Comparison of ENCODE assay signal across 18 mouse cellular contexts in the genomic region with DNA sequence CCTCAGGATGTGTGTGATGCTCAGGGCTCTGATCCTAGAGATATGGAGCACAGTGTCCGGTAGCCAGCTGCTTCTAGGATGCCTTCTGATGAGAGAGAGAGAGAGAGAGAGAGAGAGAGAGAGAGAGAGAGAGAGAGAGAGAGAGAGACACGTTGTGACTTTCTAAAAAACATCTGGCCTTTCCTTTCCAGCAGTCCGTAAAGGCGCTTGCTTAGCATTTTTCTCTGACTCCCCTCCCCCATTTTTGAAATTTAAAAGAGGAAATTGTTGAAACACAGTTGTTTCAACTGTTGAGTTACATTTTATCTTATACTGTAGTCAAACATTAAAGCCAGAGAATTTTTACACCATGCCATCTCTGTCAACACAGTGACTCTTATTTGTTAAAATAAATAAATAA.
"Had no signal": no experiment of that assay in that cellular context is flagged by ENCODE, and none has a peak within 500 bp of the region (broad histone marks: within the 10 kb centered on the region; RNA-seq: fewer than 3 reads in every experiment).

No protein-coding gene starts in this region.

- H3K4me1 ChIP-seq: kidney, embryonic 15.5 days; liver, embryonic 12.5 days; liver, embryonic 15.5 days; megakaryocyte, embryonic 14.5 days had no signal

- H3K9ac ChIP-seq: kidney, embryonic 15.5 days; limb, embryonic 13.5 days; liver, embryonic 12.5 days; liver, embryonic 15.5 days had no signal

- DNase-seq: kidney, adult 11 months; kidney, adult 8-10 months; kidney, postnatal 10 days; kidney, postnatal 36 days; liver; lung, adult 18-20 months; thymus, adult 2 months; thymus, postnatal 14 days; thymus, postnatal 4 days had no signal

- ATAC-seq: liver, embryonic 12.5 days had no signal

- H3K36me3 ChIP-seq: kidney, embryonic 15.5 days; limb, embryonic 10.5 days; limb, embryonic 13.5 days; liver, embryonic 12.5 days; liver, embryonic 15.5 days had no signal

- H3K9me3 ChIP-seq: kidney, embryonic 15.5 days; limb, embryonic 10.5 days; limb, embryonic 13.5 days; liver, embryonic 12.5 days; liver, embryonic 15.5 days; megakaryocyte, embryonic 14.5 days had no signal

- H3K4me2 ChIP-seq: kidney, embryonic 15.5 days; limb, embryonic 13.5 days; liver, embryonic 12.5 days; liver, embryonic 15.5 days; midbrain, embryonic 11.5 days had no signal

- H3K27ac ChIP-seq: kidney, embryonic 15.5 days; limb, embryonic 10.5 days; limb, embryonic 13.5 days; liver, embryonic 12.5 days; liver, embryonic 15.5 days; macrophage; stomach, postnatal 0 days had no signal

- H3K27me3 ChIP-seq: kidney, embryonic 15.5 days; limb, embryonic 13.5 days; liver, embryonic 12.5 days; liver, embryonic 15.5 days; megakaryocyte, embryonic 14.5 days had no signal

- H3K4me3 ChIP-seq: kidney, embryonic 15.5 days; limb, embryonic 10.5 days; limb, embryonic 13.5 days; liver, embryonic 12.5 days; liver, embryonic 15.5 days; megakaryocyte, embryonic 14.5 days had no signal
